Mouse (Mus musculus): ENCODE results near the gene Olfr1436.
"Not testable (repeated sequence)": the region's sequence is repeated elsewhere in the genome, so short reads cannot be mapped to it uniquely, and the experiment has no call there.

Gene Olfr1436

GRCm38 (mm10) chr19:12299030-12299429 lies at the start of gene Olfr1436:
Olfr1436 (minus strand) TSS chr19:12299130.
- not testable (repeated sequence) for DNase-seq

GRCm38 (mm10) chr19:12335810-12336209 lies 36.9 kb upstream of the Olfr1436 start, which contains the start of gene Olfr1438-ps1:
Olfr1438-ps1 (minus strand) TSS chr19:12335910.
- no peak for DNase-seq

- no peak for DNase-seq
Measured at GRCm38 (mm10) chr19:12325001-12325400, 26.1 kb upstream of the Olfr1436 start, which contains the start of gene Olfr1437. Olfr1437 (minus strand) TSS chr19:12325101.

GRCm38 (mm10) chr19:12292979-12293378 lies 6.0 kb downstream of the Olfr1436 start:
- DNase-seq, result no peak

GRCm38 (mm10) chr19:12279554-12279953 lies 19.4 kb downstream of the Olfr1436 start, which contains the start of gene Olfr1434:
Olfr1434 (plus strand) TSS chr19:12279854.
- DNase-seq, result no peak

- DNase-seq, result no peak
Measured at GRCm38 (mm10) chr19:12260732-12261131, 38.2 kb downstream of the Olfr1436 start, which contains the start of gene Olfr235. Olfr235 (plus strand) TSS chr19:12261032.

All from lung, postnatal 4 days (tissue).